In the genomic region with DNA sequence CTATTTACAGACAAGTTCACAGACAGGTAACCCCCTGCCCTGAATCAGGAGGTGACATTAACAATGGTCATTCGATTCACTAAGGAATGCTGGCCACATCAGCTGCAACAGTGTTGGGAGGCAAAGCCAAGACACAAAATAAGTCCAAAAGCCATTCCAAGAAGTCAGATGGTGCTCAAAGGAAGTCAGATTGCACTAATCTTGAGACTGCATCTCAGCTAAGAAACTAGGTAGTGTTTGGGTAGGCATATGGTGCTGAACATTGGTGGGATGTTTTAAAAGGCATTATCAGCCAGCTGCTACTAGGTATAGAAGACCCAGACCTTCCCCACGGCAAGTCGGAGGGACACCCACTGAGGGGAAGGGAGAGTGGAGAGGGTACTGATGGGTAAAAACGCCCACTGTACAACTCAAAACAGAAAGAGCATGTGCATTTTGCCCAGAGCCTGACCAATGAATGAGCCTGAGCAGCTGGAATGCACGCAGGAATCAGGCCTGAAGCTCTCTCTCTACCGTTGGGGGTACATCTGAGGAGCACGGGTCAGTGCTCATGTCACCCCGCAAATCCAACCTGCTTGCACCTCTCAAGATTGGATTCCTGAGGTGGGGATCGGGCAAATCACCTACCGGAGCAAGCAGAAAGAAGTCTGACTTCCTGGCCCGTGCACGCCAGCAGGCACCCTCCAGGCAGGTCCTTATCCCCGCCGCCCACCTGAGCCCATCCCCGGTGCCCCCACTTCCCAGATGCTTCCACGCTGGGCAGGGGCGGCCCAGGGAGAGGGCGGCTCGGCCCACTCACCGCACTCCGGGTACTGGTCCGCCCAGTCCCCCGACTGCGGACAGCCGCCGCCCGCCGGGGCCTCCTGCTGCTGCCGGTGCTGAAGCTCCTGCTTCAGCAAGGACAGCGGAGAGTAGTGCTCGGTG, we compare ENCODE assay signal across 8 mouse cellular contexts. TPM values are rescaled to one million over a fixed set of nuclear protein-coding genes. Genes with fewer than 3 reads are reported as not detected.
DNase-seq lines count a peak whose midpoint lies in the region; ATAC-seq and TF ChIP-seq lines count a peak whose summit lies in the region.

No protein-coding gene starts in this region.

- H3K36me3 ChIP-seq in testis, adult 2 months (ENCODE audit: control insufficient read depth, insufficient read depth, low read length) = no peaks in the 10 kb centered on the region; the same call in 1 of the 2 replicates
- H3K36me3 ChIP-seq in forebrain, embryonic 16.5 days (ENCODE audit: control insufficient read depth, insufficient read depth) = 0 out of 2 replicates have a peak, but pooled peaks cover 3% of the 10 kb centered on the region
- peaks cover 6% of the 10 kb centered on the region; the same call in 1 of the 2 replicates for H3K36me3 ChIP-seq in liver, postnatal 0 days (replicated peaks; ENCODE audit: insufficient read depth, low read length)

- peak; percentile 61 for ATAC-seq in forebrain, embryonic 16.5 days
- peak; percentile 30 for ATAC-seq in liver, postnatal 0 days

- WGBS in forebrain, embryonic 16.5 days = 2% methylated on average over 31 of the region's 31 CpGs
- 3% methylated on average over 31 of the region's 31 CpGs for WGBS in liver, postnatal 0 days (ENCODE audit: insufficient replicate concordance)

- H3K4me3 ChIP-seq in gastrocnemius, adult 2 months = peak overlapping the region; percentile 97
- H3K4me3 ChIP-seq in testis, adult 2 months (ENCODE audit: control insufficient read depth, low read depth, low read length) = peak overlapping the region; percentile 77
- peak overlapping the region; percentile 86 for H3K4me3 ChIP-seq in forebrain, embryonic 16.5 days (replicated peaks; ENCODE audit: low read length)
- peak overlapping the region; percentile 77 for H3K4me3 ChIP-seq in liver, postnatal 0 days (ENCODE audit: low read depth, low read length)

- intact Hi-C loops in gastrocnemius, adult 2 months (cut with DNase I) = no loop called here

- H3K9ac ChIP-seq in forebrain, embryonic 16.5 days (replicated peaks; ENCODE audit: low read depth, low read length) = peak overlapping the region; percentile 90
- H3K9ac ChIP-seq in liver, postnatal 0 days (replicated peaks) = peak overlapping the region; percentile 81

- H3K4me2 ChIP-seq in forebrain, embryonic 16.5 days (ENCODE audit: low read length) = peak overlapping the region; percentile 76
- peak overlapping the region; percentile 100 for H3K4me2 ChIP-seq in liver, postnatal 0 days (ENCODE audit: low read depth, low read length)

- TF ChIP-seq EP300 in liver, postnatal 0 days (IDR thresholded peaks at IDR 0.05; ENCODE audit: low read depth) = no peak

- TF ChIP-seq POLR2A in testis, adult 2 months (IDR thresholded peaks at IDR 0.05; ENCODE audit: control insufficient read depth, low read depth, low read length) = no peak

- TF ChIP-seq CTCF in gastrocnemius, adult 2 months (IDR thresholded peaks at IDR 0.05) = no peak
- TF ChIP-seq CTCF in testis, adult 2 months (IDR thresholded peaks at IDR 0.05; ENCODE audit: control insufficient read depth, insufficient read depth, insufficient replicate concordance, low read depth, low read length) = no peak
- TF ChIP-seq CTCF in liver, postnatal 0 days (IDR thresholded peaks at IDR 0.05; ENCODE audit: low read depth) = no peak

- H3K9me3 ChIP-seq in forebrain, embryonic 16.5 days (ENCODE audit: control insufficient read depth, low read length) = no peaks in the 10 kb centered on the region
- no peaks in the 10 kb centered on the region for H3K9me3 ChIP-seq in liver, postnatal 0 days (ENCODE audit: low read length)

- H3K27me3 ChIP-seq in testis, adult 2 months (ENCODE audit: control insufficient read depth, insufficient read depth, low read length) = no peaks in the 10 kb centered on the region
- H3K27me3 ChIP-seq in forebrain, embryonic 16.5 days (replicated peaks; ENCODE audit: control insufficient read depth, insufficient read depth, low read length) = no peaks in the 10 kb centered on the region
- H3K27me3 ChIP-seq in liver, postnatal 0 days (ENCODE audit: insufficient read depth, low read length) = no peaks in the 10 kb centered on the region

- no peak for DNase-seq in gastrocnemius, adult 2 months
- DNase-seq in gastrocnemius, postnatal 10 days = no peak
- no peak for DNase-seq in testis, postnatal 14 days (ENCODE audit: low spot score)
- DNase-seq in liver, postnatal 0 days = no peak
- DNase-seq in right cerebral cortex, postnatal 4 days = no peak
- no peak for DNase-seq in spleen, postnatal 14 days (ENCODE audit: low spot score in 2 of 2)

- peak overlapping the region; percentile 85 for H3K27ac ChIP-seq in gastrocnemius, adult 2 months
- H3K27ac ChIP-seq in testis, adult 2 months (ENCODE audit: control insufficient read depth, insufficient read depth, low read depth, low read length) = no peak overlapping the region
- peak overlapping the region; percentile 44 for H3K27ac ChIP-seq in forebrain, embryonic 16.5 days (ENCODE audit: low read length)
- no peak overlapping the region for H3K27ac ChIP-seq in liver, postnatal 0 days (ENCODE audit: low read depth)

- H3K4me1 ChIP-seq in testis, adult 2 months (ENCODE audit: control insufficient read depth, insufficient read depth, low read length) = peaks cover 4% of the 10 kb centered on the region
- H3K4me1 ChIP-seq in forebrain, embryonic 16.5 days (replicated peaks; ENCODE audit: control insufficient read depth, insufficient read depth, low read length) = peaks cover 23% of the 10 kb centered on the region
- peaks cover 25% of the 10 kb centered on the region for H3K4me1 ChIP-seq in liver, postnatal 0 days (ENCODE audit: insufficient read depth)

RNA-seq across cellular contexts. Expression of gene Ttc13, which starts 0.6 kb away (rescaled TPM):
- total RNA-seq in gastrocnemius, adult 2 months (2021) = 10 to 100 TPM; 19.3 to 20.8 TPM
- total RNA-seq in gastrocnemius, postnatal 10 days (2021) = 10 to 100 TPM; 21.4 to 28.4 TPM
- polyA plus RNA-seq in testis, adult 2 months (2012; rRNA removed) = 8.2 and 9.2 TPM in 2 replicates
- 60.0 and 62.6 TPM in 2 replicates for polyA plus RNA-seq in forebrain, embryonic 16.5 days (2015; fragmentation: Nextera tagmentation; extraction: Ambion mirVana)
- 11.5 and 14.0 TPM in 2 replicates for polyA plus RNA-seq in liver, postnatal 0 days (2015; fragmentation: Nextera tagmentation; extraction: Ambion mirVana)

RNA-seq across cellular contexts. Expression of gene Arv1, which starts 0.7 kb away (rescaled TPM):
- 1 to 10 TPM; 2.9 to 3.5 TPM for total RNA-seq in gastrocnemius, adult 2 months (2021)
- 1 to 10 TPM; 3.9 to 5.1 TPM for total RNA-seq in gastrocnemius, postnatal 10 days (2021)
- 13.5 and 14.9 TPM in 2 replicates for polyA plus RNA-seq in testis, adult 2 months (2012; rRNA removed)
- polyA plus RNA-seq in forebrain, embryonic 16.5 days (2015; fragmentation: Nextera tagmentation; extraction: Ambion mirVana) = 26.9 and 33.5 TPM in 2 replicates
- 4.5 and 5.2 TPM in 2 replicates for polyA plus RNA-seq in liver, postnatal 0 days (2015; fragmentation: Nextera tagmentation; extraction: Ambion mirVana)

RNA-seq across cellular contexts. Expression of gene Fam89a, which starts 30.4 kb away (rescaled TPM):
- 1 to 10 TPM in 1 of 2 experiments, under 1 TPM in 1; 0.54 to 1.2 TPM for total RNA-seq in gastrocnemius, adult 2 months (2021)
- under 1 TPM; 0.70 to 0.94 TPM for total RNA-seq in gastrocnemius, postnatal 10 days (2021)
- polyA plus RNA-seq in testis, adult 2 months (2012; rRNA removed) = 10.9 and 11.2 TPM in 2 replicates
- 0.25 TPM in 1 of 2 replicates, not detected in the other for polyA plus RNA-seq in forebrain, embryonic 16.5 days (2015; fragmentation: Nextera tagmentation; extraction: Ambion mirVana)
- polyA plus RNA-seq in liver, postnatal 0 days (2015; fragmentation: Nextera tagmentation; extraction: Ambion mirVana) = 3.7 and 5.6 TPM in 2 replicates

RNA-seq across cellular contexts. Expression of gene 2310022B05Rik, which starts 58.0 kb away (rescaled TPM):
- total RNA-seq in gastrocnemius, adult 2 months (2021) = 10 to 100 TPM; 10.4 to 17.3 TPM
- 10 to 100 TPM; 31.7 to 42.0 TPM for total RNA-seq in gastrocnemius, postnatal 10 days (2021)
- 15.9 and 17.3 TPM in 2 replicates for polyA plus RNA-seq in testis, adult 2 months (2012; rRNA removed)
- polyA plus RNA-seq in forebrain, embryonic 16.5 days (2015; fragmentation: Nextera tagmentation; extraction: Ambion mirVana) = 26.0 and 29.4 TPM in 2 replicates
- 4.1 and 4.2 TPM in 2 replicates for polyA plus RNA-seq in liver, postnatal 0 days (2015; fragmentation: Nextera tagmentation; extraction: Ambion mirVana)

Comparison
In these comparisons a context has a peak if more than half of its experiments do, and no peak if none do; other contexts are left out.
1. H3K27ac ChIP-seq: peak in gastrocnemius, adult 2 months (single experiment) and forebrain, embryonic 16.5 days (single experiment); none in testis, adult 2 months (single experiment) and liver, postnatal 0 days (single experiment).
2. Peak in every context shown above with its lines, with median percentiles within 50 percentile points of each other: H3K4me3 ChIP-seq.